Mouse (Mus musculus) embryonic facial prominence, embryonic 10.5 days (tissue): ENCODE measurements around the gene Trim80. TPM values are rescaled to one million over a fixed set of nuclear protein-coding genes. Genes with fewer than 3 reads are reported as not detected.
"Not testable (repeated sequence)": the region's sequence is repeated elsewhere in the genome, so short reads cannot be mapped to it uniquely, and the experiment has no call there.

ENCODE experiments used
- DNase-seq: peaks from one replicate; pipeline ENCODE4 v3.0.0-alpha.2; 2017; ENCODE audit warnings: low spot score
- H3K27ac ChIP-seq: fragments of 300-500 bp; sonication (generic); replicated peaks from 2 replicates; pipeline ENCODE4 v1.5.1; 2016; ENCODE audit warnings: mild to moderate bottlenecking
- H3K27me3 ChIP-seq: fragments of 300-500 bp; sonication (generic); replicated peaks from 2 replicates; pipeline ENCODE4 v1.6.1; 2016; ENCODE audit warnings: low read depth, mild to moderate bottlenecking; ENCODE audit not compliant: poor library complexity, severe bottlenecking
- H3K36me3 ChIP-seq: fragments of 300-500 bp; sonication (generic); replicated peaks from 2 replicates; pipeline ENCODE4 v1.6.1; 2016; ENCODE audit warnings: mild to moderate bottlenecking, moderate library complexity
- H3K4me1 ChIP-seq: fragments of 300-500 bp; sonication (generic); 2 replicates; pipeline ENCODE4 v1.6.1; 2016
- H3K4me3 ChIP-seq: fragments of 300-500 bp; sonication (generic); 2 replicates; pipeline ENCODE4 v1.5.1; 2016; ENCODE audit warnings: mild to moderate bottlenecking, moderate library complexity
- H3K9me3 ChIP-seq: fragments of 300-500 bp; sonication (generic); 2 replicates; pipeline ENCODE4 v1.6.1; 2016; ENCODE audit warnings: mild to moderate bottlenecking
- WGBS: fragments of 180-500 bp; shearing (Covaris S2); methylation state at CpG from one replicate; pipeline ENCODE4 v1.1.7; 2016; 5-methylcytosine and 5-hydroxymethylcytosine counted together
- microRNA-seq: library from miRNA; unstranded; fragments of <30 nt; microRNA quantifications from one replicate; pipeline ENCODE4, GENCODE M21; 2017
- polyA plus RNA-seq: library from polyadenylated mRNA; unstranded; fragments of >200 nt; fragmentation: Nextera tagmentation; extraction: Ambion mirVana; gene quantifications from 2 replicates; pipeline ENCODE4 v1.2.1, GENCODE M21; 2016

Gene Trim80
- polyA plus RNA-seq, 1 experiment from 2014 or later = 0.15 TPM

- Histone ChIP-seq H3K27me3 (0 out of 2 replicates have a peak, but pooled peaks cover 5% of the 10 kb centered on the region), H3K4me3 (peak within 1 kb of the TSS; percentile 83), H3K4me1 (peaks cover 24% of the 10 kb centered on the region), H3K27ac (peak within 1 kb of the TSS; percentile 91), H3K36me3 (peaks cover 24% of the 10 kb centered on the region), H3K9me3 (no peaks in the 10 kb centered on the region)
- peak; percentile 87 for DNase-seq
- under 1% methylated on average over 43 of the region's 43 CpGs for WGBS
Observed at GRCm38 (mm10) chr11:115491356-115492083, 51.2 kb downstream of the Trim80 start, which contains the start of gene Nt5c. Gene Nt5c, minus strand, starts transcription at chr11:115491862.

DNA sequence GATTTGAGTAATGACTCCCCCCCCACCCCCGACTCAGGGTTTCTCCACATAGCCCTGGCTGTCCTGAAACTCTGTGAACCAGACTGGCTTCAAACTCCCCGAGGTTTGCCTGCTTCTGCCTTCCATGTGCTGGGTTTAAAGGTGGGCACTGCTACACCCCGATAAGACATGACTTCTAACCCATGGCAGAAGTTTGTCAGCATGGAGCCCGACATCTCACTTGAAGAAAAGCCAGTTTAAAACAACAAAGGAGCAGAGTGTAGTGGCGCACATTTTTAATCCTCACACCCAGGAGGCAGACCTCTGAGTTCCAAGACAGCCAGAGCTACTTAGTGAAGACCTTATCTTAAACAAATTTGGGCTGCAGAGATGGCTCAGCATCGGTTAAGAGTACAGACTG lies 52.0 kb downstream of the Trim80 start:
- H3K27me3 ChIP-seq = 0 out of 2 replicates have a peak, but pooled peaks cover 5% of the 10 kb centered on the region
- H3K4me1 ChIP-seq = peaks cover 24% of the 10 kb centered on the region
- no peaks in the 10 kb centered on the region for H3K9me3 ChIP-seq
- H3K4me3 ChIP-seq = peak overlapping the region; percentile 83
- peaks cover 30% of the 10 kb centered on the region for H3K36me3 ChIP-seq
- DNase-seq = no peak
- no peak overlapping the region for H3K27ac ChIP-seq
- WGBS = 41% methylated on average over 6 of the region's 6 CpGs

GRCm38 (mm10) chr11:115496559-115496958 lies 56.2 kb downstream of the Trim80 start:
- not testable (repeated sequence) for H3K27ac ChIP-seq, DNase-seq, H3K4me1 ChIP-seq, H3K4me3 ChIP-seq, H3K9me3 ChIP-seq, H3K27me3 ChIP-seq
- peaks cover 53% of the 10 kb centered on the region for H3K36me3 ChIP-seq
- 89% methylated on average over 9 of the region's 9 CpGs for WGBS

Small RNAs within 50 kb of the gene (microRNA-seq; reads per million reads assigned to microRNA genes)
- gene Mir3968 = not detected

Other genes with a start within 250 kb of the Trim80 start
- gene Grin2c, start 173.3 kb upstream of the Trim80 start, polyA plus RNA-seq = 0.06 and 0.07 TPM in 2 replicates
- gene Fdxr, start 163.5 kb upstream of the Trim80 start, polyA plus RNA-seq = 17.6 and 18.1 TPM in 2 replicates
- 0.27 and 0.62 TPM in 2 replicates for gene Fads6, start 142.9 kb upstream of the Trim80 start, polyA plus RNA-seq
- not detected in 2 replicates for gene Otop2, start 133.4 kb upstream of the Trim80 start, polyA plus RNA-seq
- 0.04 TPM in 2 replicates for gene Ush1g, start 118.5 kb upstream of the Trim80 start, polyA plus RNA-seq
- not detected in 2 replicates for gene Otop3, start 105.8 kb upstream of the Trim80 start, polyA plus RNA-seq
- 8.6 and 9.6 TPM in 2 replicates for gene Hid1, start 72.8 kb upstream of the Trim80 start, polyA plus RNA-seq
- gene Cdr2l, start 58.6 kb upstream of the Trim80 start, polyA plus RNA-seq = 15.6 and 16.4 TPM in 2 replicates
- gene Mrpl58, start 36.8 kb upstream of the Trim80 start, polyA plus RNA-seq = 221 and 228 TPM in 2 replicates
- 880 and 890 TPM in 2 replicates for gene Atp5h, start 20.6 kb upstream of the Trim80 start, polyA plus RNA-seq
- 14.8 and 17.3 TPM in 2 replicates for gene Kctd2, start 20.4 kb upstream of the Trim80 start, polyA plus RNA-seq
- gene Slc16a5, start 21.9 kb downstream of the Trim80 start, polyA plus RNA-seq = 0.28 and 0.34 TPM in 2 replicates
- 9.0 and 9.9 TPM in 2 replicates for gene Armc7, start 35.1 kb downstream of the Trim80 start, polyA plus RNA-seq
- 90.9 and 92.2 TPM in 2 replicates for gene Nt5c, start 51.3 kb downstream of the Trim80 start, polyA plus RNA-seq
- gene Jpt1, start 73.8 kb downstream of the Trim80 start, polyA plus RNA-seq = 592 and 614 TPM in 2 replicates
- gene Sumo2, start 95.7 kb downstream of the Trim80 start, polyA plus RNA-seq = 1,425 and 1,473 TPM in 2 replicates
- gene Nup85, start 123.9 kb downstream of the Trim80 start, polyA plus RNA-seq = 252 and 253 TPM in 2 replicates
- gene Mrps7, start 163.4 kb downstream of the Trim80 start, polyA plus RNA-seq = 100 and 101 TPM in 2 replicates
- gene Gga3, start 163.5 kb downstream of the Trim80 start, polyA plus RNA-seq = 29.6 and 33.3 TPM in 2 replicates
- 19.4 and 19.8 TPM in 2 replicates for gene Mif4gd, start 172.4 kb downstream of the Trim80 start, polyA plus RNA-seq
- 23.5 and 24.6 TPM in 2 replicates for gene Slc25a19, start 187.8 kb downstream of the Trim80 start, polyA plus RNA-seq